Mouse (Mus musculus) G1E (cell line): ENCODE data around the gene Gm38100.

Experiments used
- CTCF ChIP-seq: IDR thresholded peaks from 2 replicates; pipeline ENCODE4 v1.5.1; 2012; ENCODE audit warnings: low read depth, low read length, inconsistent platforms, mixed read lengths
- GATA1 ChIP-seq: IDR thresholded peaks from 2 replicates; pipeline ENCODE4 v1.6.1; 2012; ENCODE audit warnings: borderline replicate concordance, low read length, inconsistent platforms, mixed read lengths
- POLR2AphosphoS5 ChIP-seq: IDR thresholded peaks from 2 replicates; pipeline ENCODE4 v1.6.1; 2012; ENCODE audit warnings: low read depth, low read length, inconsistent platforms; ENCODE audit not compliant: insufficient replicate concordance
- TAL1 ChIP-seq: conservative IDR thresholded peaks from 2 replicates; pipeline ENCODE4 v1.6.1; 2012; ENCODE audit warnings: low read depth, low read length, inconsistent platforms, mixed read lengths

DNA sequence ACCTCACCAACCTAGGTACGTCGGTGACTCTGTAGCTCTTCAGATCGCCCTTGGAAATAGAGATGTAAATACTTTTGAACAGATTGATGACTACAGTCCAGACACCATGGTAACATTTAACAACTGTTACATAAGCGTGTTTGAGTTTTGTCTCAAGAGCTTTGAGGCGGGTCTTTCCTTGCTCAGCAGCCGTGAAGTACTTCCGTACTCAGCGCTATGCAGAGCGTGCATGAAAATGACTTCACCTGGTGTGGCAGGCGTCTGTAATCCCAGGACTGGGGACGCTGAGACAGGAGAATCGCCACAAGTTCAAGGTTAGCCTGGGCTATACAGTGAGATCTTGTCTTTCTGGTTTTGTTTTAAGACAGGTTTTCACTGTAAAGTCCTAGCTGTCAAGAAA is 26.4 kb upstream of the Gm38100 start:
- TF ChIP-seq GATA1 (no peak), CTCF (no peak), TAL1 (no peak), POLR2AphosphoS5 (no peak)
